Mouse (Mus musculus): ENCODE results near the gene Rbl1.

- TF ChIP-seq GATA1 (IDR thresholded peaks at IDR 0.05; ENCODE audit: borderline replicate concordance, low read length) (no peak), FLI1 (IDR thresholded peaks at IDR 0.05; ENCODE audit: low read length) (no peak)
Observed at GRCm38 (mm10) chr2:157245603-157246002, 41.3 kb upstream of the Rbl1 start.

All from megakaryocyte, embryonic 14.5 days (primary cell).